Mouse (Mus musculus): ENCODE results near the gene Crybb3. TPM values are rescaled to one million over a fixed set of nuclear protein-coding genes. Genes with fewer than 3 reads are reported as not detected.

The Crybb3 gene
- polyA plus RNA-seq, 1 experiment from 2014 or later, result 0.71 TPM

- no peak overlapping the region for H3K27ac ChIP-seq
- 74% methylated on average over 24 of the region's 24 CpGs for WGBS
Measured at GRCm38 (mm10) chr5:113090077-113090690, 8.8 kb upstream of the Crybb3 start.

GRCm38 (mm10) chr5:113087465-113087864 is 6.1 kb upstream of the Crybb3 start:
- Histone ChIP-seq H3K4me3 (replicated peaks; ENCODE audit: low read depth, low read length) (no peak overlapping the region), H3K4me1 (replicated peaks; ENCODE audit: insufficient read depth, low read length) (0 out of 2 replicates have a peak, but pooled peaks cover 5% of the 10 kb centered on the region), H3K4me2 (ENCODE audit: low read length) (no peak overlapping the region), H3K27ac (no peak overlapping the region), H3K36me3 (ENCODE audit: insufficient read depth, low read length) (0 out of 2 replicates have a peak, but pooled peaks cover 3% of the 10 kb centered on the region), H3K9me3 (replicated peaks; ENCODE audit: low read length) (0 out of 2 replicates have a peak, but pooled peaks cover 3% of the 10 kb centered on the region), H3K9ac (ENCODE audit: low read depth, low read length) (no peak overlapping the region), H3K27me3 (ENCODE audit: insufficient read depth, low read length) (no peaks in the 10 kb centered on the region)
- ATAC-seq (replicated peaks; ENCODE audit: low FRiP score, low read depth), result no peak
- DNase-seq (ENCODE audit: low spot score), result no peak
- 82% methylated on average over 2 of the region's 2 CpGs for WGBS
- TF ChIP-seq CTCF (IDR thresholded peaks at IDR 0.05; ENCODE audit: low read depth), result no peak

More at GRCm38 (mm10) chr5:113090077-113090690, 8.8 kb upstream of the Crybb3 start:
- no peak for TF ChIP-seq CTCF (IDR thresholded peaks at IDR 0.05; ENCODE audit: low read depth)
- Histone ChIP-seq H3K4me1 (replicated peaks; ENCODE audit: insufficient read depth, low read length) (0 out of 2 replicates have a peak, but pooled peaks cover 5% of the 10 kb centered on the region), H3K36me3 (ENCODE audit: insufficient read depth, low read length) (peaks cover 11% of the 10 kb centered on the region), H3K9me3 (replicated peaks; ENCODE audit: low read length) (no peaks in the 10 kb centered on the region), H3K27me3 (ENCODE audit: insufficient read depth, low read length) (no peaks in the 10 kb centered on the region), H3K9ac (ENCODE audit: low read depth, low read length) (no peak overlapping the region), H3K4me2 (ENCODE audit: low read length) (no peak overlapping the region), H3K4me3 (replicated peaks; ENCODE audit: low read depth, low read length) (no peak overlapping the region)
- DNase-seq (ENCODE audit: low spot score), result no peak
- no peak for ATAC-seq (replicated peaks; ENCODE audit: low FRiP score, low read depth)

GRCm38 (mm10) chr5:113086990-113087389 is 5.6 kb upstream of the Crybb3 start:
- 0 out of 2 replicates have a peak, but pooled peaks cover 3% of the 10 kb centered on the region for H3K36me3 ChIP-seq (ENCODE audit: insufficient read depth, low read length)
- H3K4me1 ChIP-seq (replicated peaks; ENCODE audit: insufficient read depth, low read length), result 0 out of 2 replicates have a peak, but pooled peaks cover 5% of the 10 kb centered on the region
- 0 out of 2 replicates have a peak, but pooled peaks cover 3% of the 10 kb centered on the region for H3K9me3 ChIP-seq (replicated peaks; ENCODE audit: low read length)
- DNase-seq (ENCODE audit: low spot score) (no peak), ATAC-seq (replicated peaks; ENCODE audit: low FRiP score, low read depth) (no peak)
- H3K4me3 ChIP-seq (replicated peaks; ENCODE audit: low read depth, low read length), result no peak overlapping the region
- H3K27ac ChIP-seq, result no peak overlapping the region
- H3K4me2 ChIP-seq (ENCODE audit: low read length), result no peak overlapping the region
- no peaks in the 10 kb centered on the region for H3K27me3 ChIP-seq (ENCODE audit: insufficient read depth, low read length)
- H3K9ac ChIP-seq (ENCODE audit: low read depth, low read length), result no peak overlapping the region
- WGBS, result 42% methylated on average over 4 of the region's 4 CpGs
- TF ChIP-seq CTCF (IDR thresholded peaks at IDR 0.05; ENCODE audit: low read depth), result no peak

GRCm38 (mm10) chr5:113086439-113086838 is 5.1 kb upstream of the Crybb3 start:
- Histone ChIP-seq H3K27me3 (ENCODE audit: insufficient read depth, low read length) (no peaks in the 10 kb centered on the region), H3K9ac (ENCODE audit: low read depth, low read length) (no peak overlapping the region), H3K4me2 (ENCODE audit: low read length) (no peak overlapping the region), H3K36me3 (ENCODE audit: insufficient read depth, low read length) (0 out of 2 replicates have a peak, but pooled peaks cover 3% of the 10 kb centered on the region), H3K4me3 (replicated peaks; ENCODE audit: low read depth, low read length) (no peak overlapping the region), H3K27ac (no peak overlapping the region), H3K4me1 (replicated peaks; ENCODE audit: insufficient read depth, low read length) (0 out of 2 replicates have a peak, but pooled peaks cover 5% of the 10 kb centered on the region), H3K9me3 (replicated peaks; ENCODE audit: low read length) (0 out of 2 replicates have a peak, but pooled peaks cover 3% of the 10 kb centered on the region)
- 68% methylated on average over 12 of the region's 12 CpGs for WGBS
- ATAC-seq (replicated peaks; ENCODE audit: low FRiP score, low read depth) (no peak), DNase-seq (ENCODE audit: low spot score) (no peak)
- TF ChIP-seq CTCF (IDR thresholded peaks at IDR 0.05; ENCODE audit: low read depth), result no peak

GRCm38 (mm10) chr5:113085931-113086330 is 4.5 kb upstream of the Crybb3 start:
- Histone ChIP-seq H3K27ac (no peak overlapping the region), H3K4me1 (replicated peaks; ENCODE audit: insufficient read depth, low read length) (0 out of 2 replicates have a peak, but pooled peaks cover 5% of the 10 kb centered on the region), H3K4me2 (ENCODE audit: low read length) (no peak overlapping the region), H3K4me3 (replicated peaks; ENCODE audit: low read depth, low read length) (no peak overlapping the region), H3K9me3 (replicated peaks; ENCODE audit: low read length) (0 out of 2 replicates have a peak, but pooled peaks cover 3% of the 10 kb centered on the region), H3K36me3 (ENCODE audit: insufficient read depth, low read length) (0 out of 2 replicates have a peak, but pooled peaks cover 3% of the 10 kb centered on the region), H3K27me3 (ENCODE audit: insufficient read depth, low read length) (no peaks in the 10 kb centered on the region), H3K9ac (ENCODE audit: low read depth, low read length) (no peak overlapping the region)
- no peak for DNase-seq (ENCODE audit: low spot score)
- ATAC-seq (replicated peaks; ENCODE audit: low FRiP score, low read depth), result no peak
- 59% methylated on average over 2 of the region's 2 CpGs for WGBS
- TF ChIP-seq CTCF (IDR thresholded peaks at IDR 0.05; ENCODE audit: low read depth), result no peak

GRCm38 (mm10) chr5:113084309-113084708 is 2.9 kb upstream of the Crybb3 start:
- H3K36me3 ChIP-seq (ENCODE audit: insufficient read depth, low read length), result no peaks in the 10 kb centered on the region
- H3K4me3 ChIP-seq (replicated peaks; ENCODE audit: low read depth, low read length), result no peak overlapping the region
- H3K9me3 ChIP-seq (replicated peaks; ENCODE audit: low read length), result 0 out of 2 replicates have a peak, but pooled peaks cover 3% of the 10 kb centered on the region
- ATAC-seq (replicated peaks; ENCODE audit: low FRiP score, low read depth), result no peak
- H3K4me1 ChIP-seq (replicated peaks; ENCODE audit: insufficient read depth, low read length), result no peaks in the 10 kb centered on the region
- no peak for TF ChIP-seq CTCF (IDR thresholded peaks at IDR 0.05; ENCODE audit: low read depth)
- H3K9ac ChIP-seq (ENCODE audit: low read depth, low read length), result no peak overlapping the region
- 82% methylated on average over 2 of the region's 2 CpGs for WGBS
- DNase-seq (ENCODE audit: low spot score), result no peak
- no peaks in the 10 kb centered on the region for H3K27me3 ChIP-seq (ENCODE audit: insufficient read depth, low read length)
- H3K27ac ChIP-seq, result no peak overlapping the region
- H3K4me2 ChIP-seq (ENCODE audit: low read length), result no peak overlapping the region

Measured in kidney, postnatal 0 days (tissue).